Mouse (Mus musculus): ENCODE data around the gene Slc6a6.
A peak's percentile ranks its signal among the peaks of the same experiment; 100 is the strongest.

Gene Slc6a6

GRCm38 (mm10) chr6:91728939-91729619 lies 45.2 kb downstream of the Slc6a6 start:
- no peak for DNase-seq

- DNase-seq = no peak
Measured at GRCm38 (mm10) chr6:91729677-91730127, 45.8 kb downstream of the Slc6a6 start.

DNA sequence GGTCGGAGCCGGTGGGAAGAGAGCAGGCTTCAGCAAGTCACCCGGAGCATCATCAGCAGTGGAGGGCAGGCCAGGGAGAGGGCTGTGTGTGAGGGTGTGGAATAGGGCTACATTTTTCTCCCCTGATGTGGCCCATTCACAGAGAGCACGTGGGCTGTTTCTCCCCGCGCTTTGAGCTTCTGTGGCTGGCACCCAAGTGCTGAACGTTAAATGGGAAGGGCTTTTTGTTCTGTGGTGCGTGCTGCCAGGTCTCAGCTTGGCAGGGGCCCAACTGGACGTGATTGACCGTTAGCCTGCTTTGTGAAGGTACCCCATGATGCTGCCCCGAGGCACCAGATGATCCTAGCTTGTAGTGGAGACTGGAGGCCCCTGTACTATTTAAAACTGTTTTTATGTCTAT lies 48.3 kb downstream of the Slc6a6 start:
- no peak for DNase-seq

- no peak for DNase-seq
Measured at GRCm38 (mm10) chr6:91736471-91736870, 52.6 kb downstream of the Slc6a6 start.

GRCm38 (mm10) chr6:91737451-91737850 lies 53.6 kb downstream of the Slc6a6 start:
- DNase-seq = no peak

GRCm38 (mm10) chr6:91738058-91738457 lies 54.2 kb downstream of the Slc6a6 start:
- no peak for DNase-seq

GRCm38 (mm10) chr6:91741046-91741445 lies 57.2 kb downstream of the Slc6a6 start:
- peak; percentile 39 for DNase-seq

GRCm38 (mm10) chr6:91742466-91742865 lies 58.6 kb downstream of the Slc6a6 start:
- no peak for DNase-seq

GRCm38 (mm10) chr6:91742995-91743394 lies 59.1 kb downstream of the Slc6a6 start:
- DNase-seq = no peak

- no peak for DNase-seq
Measured at GRCm38 (mm10) chr6:91743886-91744285, 60.0 kb downstream of the Slc6a6 start.

GRCm38 (mm10) chr6:91745246-91745645 lies 61.4 kb downstream of the Slc6a6 start:
- DNase-seq = no peak

DNA sequence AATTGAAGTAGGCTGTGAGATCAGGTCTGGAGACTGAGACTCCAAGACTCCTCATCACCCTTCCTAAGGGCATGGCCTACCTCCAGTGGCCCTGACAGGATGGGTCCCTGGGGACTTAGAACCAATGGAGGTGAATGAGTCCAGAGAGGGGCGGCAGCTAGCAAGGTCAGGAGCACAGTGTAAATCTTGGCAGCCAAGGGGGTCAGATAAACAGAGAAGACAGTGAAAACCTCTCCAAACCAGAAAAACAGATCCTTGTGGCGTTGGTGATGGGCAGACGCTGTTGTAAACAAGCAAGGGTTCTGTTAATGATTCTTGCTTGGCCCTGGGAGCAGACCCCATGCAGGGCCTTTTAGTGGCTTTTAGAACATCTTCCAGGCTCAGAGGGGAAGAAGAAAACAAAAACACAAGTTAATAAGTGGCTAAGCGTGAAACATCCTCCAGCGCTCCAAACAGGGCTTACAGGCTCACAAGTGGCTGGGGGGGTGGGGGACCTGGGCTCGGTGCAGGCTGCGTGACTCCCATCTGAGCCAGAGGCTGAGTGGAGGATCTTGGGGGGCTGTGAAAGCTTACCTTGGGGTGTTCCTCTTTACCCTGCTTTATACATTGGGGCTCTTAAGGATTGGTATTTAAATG lies 62.2 kb downstream of the Slc6a6 start:
- no peak for DNase-seq

GRCm38 (mm10) chr6:91746776-91747175 lies 62.9 kb downstream of the Slc6a6 start:
- DNase-seq = no peak

- no peak for DNase-seq
Measured at GRCm38 (mm10) chr6:91750976-91751375, 67.1 kb downstream of the Slc6a6 start.

DNA sequence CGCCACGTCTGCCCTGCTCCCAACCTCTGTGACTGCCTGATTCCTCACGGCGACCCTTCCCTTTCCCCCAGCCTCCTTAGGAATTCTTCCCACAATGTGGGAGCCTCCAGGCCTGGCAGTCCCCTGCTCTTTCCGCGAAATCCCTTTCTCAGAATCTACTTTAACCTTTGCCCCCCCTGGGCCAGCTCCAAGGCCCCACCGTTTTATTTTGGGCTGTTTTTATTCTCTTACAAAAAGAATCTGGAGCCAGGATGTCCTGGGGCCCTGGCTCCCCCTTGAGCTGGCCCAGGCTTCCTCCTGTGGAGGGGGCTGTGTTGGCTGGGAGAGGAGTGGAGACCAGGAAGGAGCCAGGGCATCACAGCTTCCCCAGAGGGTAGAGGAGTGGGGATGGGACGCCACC lies 69.0 kb downstream of the Slc6a6 start:
- DNase-seq = no peak

DNA sequence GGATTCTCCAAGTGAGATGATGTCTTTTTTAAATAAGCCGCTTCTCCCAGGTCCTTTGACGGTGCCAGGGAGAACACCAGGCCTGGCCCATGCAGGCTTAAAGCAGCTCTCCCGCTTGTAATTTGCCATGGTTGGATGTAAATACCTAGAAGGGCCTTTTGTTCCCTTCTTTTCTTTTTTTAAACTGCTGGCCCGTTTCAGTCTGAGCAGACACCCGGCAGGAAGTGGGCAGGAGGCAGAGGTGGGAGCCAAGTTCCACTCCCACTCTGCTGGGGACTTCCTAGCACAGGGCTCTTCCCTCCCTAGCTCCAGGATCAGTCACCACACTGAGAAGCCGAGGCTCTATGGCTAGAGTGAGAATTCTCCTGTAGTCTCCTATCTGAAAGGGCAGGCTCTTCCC lies 70.2 kb downstream of the Slc6a6 start:
- no peak for DNase-seq

- no peak for DNase-seq
Measured at GRCm38 (mm10) chr6:91754845-91755244, 71.0 kb downstream of the Slc6a6 start.

DNA sequence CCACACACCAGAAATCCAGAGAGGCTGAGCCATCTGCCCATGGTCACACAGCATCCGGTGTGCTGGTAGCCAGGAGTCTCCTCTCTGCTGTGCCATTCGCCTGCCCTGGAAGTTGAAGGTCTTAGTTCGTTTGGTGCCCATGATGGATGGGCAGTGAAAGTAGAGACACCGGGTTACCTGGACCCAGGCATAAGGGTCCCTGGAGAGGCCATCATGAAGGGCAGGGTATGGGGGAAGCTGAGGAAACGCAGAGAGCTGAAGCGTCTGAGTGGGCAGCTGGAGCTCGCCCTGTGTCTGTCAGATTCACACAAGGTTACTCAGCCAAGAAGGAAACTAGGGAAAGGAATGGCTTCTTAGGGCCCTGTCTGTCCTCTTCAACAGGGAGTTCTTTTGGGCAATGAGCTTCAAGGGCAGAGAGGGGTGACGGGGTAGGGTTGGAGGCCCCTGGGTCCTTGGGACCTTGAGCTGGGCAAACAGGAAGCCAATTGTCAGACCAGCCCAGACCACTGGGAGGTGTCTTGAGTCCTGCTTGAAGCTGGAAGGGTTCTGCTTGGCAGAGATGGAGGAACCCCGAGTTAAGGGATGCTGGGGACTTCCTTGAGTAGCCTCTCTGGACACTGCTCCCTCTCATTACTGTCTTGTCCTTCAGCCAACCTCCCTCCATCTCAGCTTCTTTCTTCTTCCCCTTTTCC lies 78.3 kb downstream of the Slc6a6 start:
- DNase-seq = no peak

DNA sequence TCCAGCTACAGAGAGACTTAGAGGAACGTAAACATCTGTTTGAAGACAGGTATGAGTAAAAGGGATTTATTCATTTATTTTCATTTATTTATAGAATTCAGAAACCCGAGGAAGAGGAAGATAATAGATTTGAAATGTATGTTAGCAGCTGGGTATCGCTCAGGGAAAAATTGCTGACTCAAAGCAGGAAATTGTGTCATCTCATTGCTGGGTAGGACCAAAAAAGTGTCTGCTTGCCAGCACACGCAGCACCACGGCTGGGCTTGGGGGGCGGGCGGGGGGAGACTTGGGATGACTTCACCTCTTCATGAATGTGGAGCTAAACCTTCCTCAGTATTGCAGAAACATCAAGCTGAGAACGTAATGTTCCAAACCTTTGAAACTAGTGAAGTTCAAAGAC lies 83.7 kb downstream of the Slc6a6 start:
- no peak for DNase-seq

DNA sequence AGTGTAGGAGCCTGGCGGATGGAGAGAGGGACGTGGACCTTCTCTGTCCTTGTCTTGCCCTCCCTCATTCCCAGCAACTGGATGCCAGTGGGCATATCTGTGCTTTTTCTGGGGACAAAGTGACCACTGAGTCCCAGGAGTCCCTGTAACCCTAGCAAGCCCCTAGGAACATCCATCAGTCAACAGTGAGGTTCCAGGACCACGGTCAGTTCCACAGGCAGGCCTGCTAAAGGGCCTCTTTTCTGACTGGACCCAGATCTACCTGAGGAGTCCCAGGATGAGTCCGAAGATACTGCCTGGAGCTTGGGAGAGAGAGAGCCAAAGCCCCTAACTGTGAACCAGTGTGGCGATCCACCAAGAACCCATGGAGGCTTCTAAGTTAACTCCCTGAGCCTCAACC lies 90.1 kb downstream of the Slc6a6 start:
- DNase-seq = no peak

GRCm38 (mm10) chr6:91776543-91776942 lies 92.7 kb downstream of the Slc6a6 start:
- peak; percentile 21 for DNase-seq

DNA sequence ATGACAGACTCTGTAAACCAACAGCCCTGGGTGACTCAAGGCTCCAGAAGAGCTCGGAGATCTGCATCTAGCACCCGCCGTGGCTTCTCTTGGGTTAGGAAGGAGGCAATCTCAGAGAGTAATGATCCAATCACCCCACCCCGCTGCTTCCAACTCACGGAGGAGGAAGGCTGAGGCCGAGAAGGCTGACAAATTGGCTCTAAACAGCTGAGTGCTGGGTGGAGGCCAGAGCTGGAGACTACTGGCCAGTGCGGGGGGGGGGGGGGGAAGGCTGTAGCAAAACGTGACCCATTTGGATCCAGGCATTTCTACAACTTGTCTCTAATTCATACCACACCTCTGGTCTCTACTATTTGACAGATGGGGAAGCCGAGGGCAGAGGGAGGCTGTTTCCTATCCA lies 95.4 kb downstream of the Slc6a6 start:
- no peak for DNase-seq

DNA sequence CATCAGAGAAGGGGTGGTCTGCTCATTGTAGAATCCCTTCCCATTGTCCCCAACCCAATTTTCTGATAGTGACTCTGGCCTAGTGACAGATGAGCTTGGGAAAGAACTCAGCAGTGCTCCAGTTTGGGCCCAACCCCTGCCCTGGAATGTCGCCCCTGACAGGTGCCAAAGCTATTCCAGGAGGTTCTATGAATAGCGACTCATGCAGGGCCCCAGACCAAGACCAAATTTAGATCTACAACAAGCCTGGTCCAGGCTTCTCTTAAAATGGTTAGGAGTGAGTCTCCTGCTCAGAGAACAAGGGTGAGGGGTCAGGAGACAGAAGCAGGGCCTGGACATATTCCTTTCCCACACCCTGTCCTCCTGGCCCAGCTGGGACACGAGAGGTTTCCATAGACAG lies 101.2 kb downstream of the Slc6a6 start:
- DNase-seq = no peak

DNA sequence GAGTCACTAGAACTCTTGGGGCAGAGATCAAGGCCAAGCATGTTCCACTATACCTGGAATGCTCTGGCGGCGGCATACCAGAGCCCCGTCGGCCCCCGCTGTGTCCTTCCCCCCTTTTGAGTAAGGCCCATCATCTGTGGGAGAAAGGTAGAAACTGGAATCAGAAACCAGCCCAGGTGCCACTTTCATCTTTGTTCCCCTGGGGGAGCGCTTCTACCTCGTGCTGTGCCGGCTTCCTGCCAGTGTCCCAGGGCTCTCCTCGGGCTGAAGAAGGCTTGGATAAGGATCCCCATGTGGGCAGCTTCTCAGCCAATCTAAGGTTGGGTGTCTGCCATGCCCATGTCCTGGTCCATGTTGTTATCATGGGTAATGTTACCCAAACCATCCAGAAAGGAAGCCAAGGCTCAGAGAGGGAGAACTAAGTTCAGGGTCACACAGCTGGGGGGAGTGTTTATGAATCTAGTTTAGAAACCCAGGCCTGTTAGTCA lies 104.5 kb downstream of the Slc6a6 start:
- no peak for DNase-seq
